Mouse (Mus musculus): Measurements from ENCODE around the gene Mapk7.

Mapk7 gene

DNA sequence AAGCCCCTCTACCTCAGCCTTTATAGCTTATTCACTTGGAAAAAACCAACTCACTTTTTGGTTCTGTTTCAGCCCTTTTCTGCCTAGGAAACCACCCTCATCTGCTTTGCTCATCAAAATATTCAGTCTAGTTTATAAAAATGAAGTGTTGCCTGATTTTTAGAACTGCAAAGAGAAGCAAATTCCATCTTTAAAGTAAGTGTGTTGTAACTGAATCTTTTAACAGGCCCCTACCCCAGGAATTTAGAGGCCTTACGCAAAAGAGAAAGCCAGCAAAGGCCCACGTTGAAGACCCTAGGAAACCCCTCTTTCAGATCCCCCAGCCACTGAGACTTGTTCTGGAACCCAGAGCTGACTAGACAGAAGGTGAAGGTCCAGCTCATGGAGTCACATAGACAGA lies 30.1 kb downstream of the Mapk7 start:
- no peak for DNase-seq (ENCODE audit: low read depth)

DNA sequence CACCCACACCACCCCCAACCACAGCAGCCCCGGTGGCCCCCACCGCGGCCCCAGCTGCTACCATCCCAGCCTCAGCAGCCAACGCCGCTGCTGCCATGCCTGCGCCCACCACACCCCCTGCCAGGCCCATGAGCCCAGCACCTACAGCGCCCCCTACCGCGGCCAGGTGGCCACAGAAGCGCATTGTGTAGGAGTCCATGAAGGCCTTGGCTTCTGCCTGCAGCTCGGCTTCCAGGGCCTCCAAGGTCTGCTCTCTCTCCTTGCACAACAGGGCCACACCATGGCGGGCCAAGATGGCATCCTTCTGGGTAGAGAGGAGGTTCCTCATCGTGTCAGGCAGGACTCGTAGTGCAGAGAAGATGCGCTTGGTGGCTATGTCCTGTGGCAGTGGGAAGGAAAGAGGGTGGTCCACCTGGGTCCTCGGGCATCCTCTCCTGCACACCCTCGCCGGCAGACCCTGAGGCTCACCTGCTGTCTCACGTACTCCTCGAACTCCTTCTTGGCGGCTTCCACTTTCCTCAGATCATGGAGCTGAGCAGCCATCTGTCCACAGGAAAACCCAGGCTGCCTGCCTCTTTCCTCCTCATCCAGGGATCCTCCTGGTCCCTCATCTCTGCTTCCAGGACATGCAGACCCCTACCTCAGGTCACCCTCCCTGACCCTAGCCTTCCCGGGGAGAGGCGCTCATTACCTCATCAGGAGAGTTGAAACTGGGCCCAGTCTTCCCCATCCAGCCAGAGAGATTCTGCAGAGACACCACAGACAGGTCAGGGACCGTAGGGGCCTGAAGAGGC lies 44.5 kb downstream of the Mapk7 start:
- DNase-seq (ENCODE audit: low read depth): peak; percentile 14

DNA sequence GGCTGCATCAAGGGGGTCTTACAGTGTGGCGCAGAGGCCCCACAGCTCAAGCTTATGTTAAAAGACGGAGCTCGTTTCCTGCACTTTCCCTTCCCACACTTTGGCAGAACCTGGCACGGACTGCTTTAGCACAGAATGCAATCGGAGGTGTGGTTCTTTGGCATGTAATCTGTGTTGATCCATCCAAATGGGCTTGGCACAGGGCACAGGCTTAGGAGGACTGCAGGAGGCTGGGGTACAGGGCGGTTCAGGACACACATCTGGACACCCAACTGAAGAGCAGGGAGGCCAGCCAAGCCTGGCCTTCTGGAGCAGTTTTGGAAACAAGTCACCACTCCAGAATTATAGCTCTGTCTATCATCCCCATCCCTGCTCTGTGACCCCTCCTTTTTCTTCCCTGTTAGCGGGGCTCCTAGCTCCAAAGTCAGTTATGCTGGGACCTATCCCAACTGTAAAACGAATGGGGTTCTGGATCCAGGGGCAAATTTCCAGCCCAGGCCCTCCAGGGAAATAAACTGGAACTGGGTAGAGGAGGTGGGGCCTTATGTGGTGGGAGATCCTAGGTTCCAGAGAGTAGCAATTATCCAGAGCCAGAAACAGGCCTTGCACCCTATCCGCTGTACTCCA lies 45.5 kb downstream of the Mapk7 start:
- DNase-seq (ENCODE audit: low read depth): no peak

DNA sequence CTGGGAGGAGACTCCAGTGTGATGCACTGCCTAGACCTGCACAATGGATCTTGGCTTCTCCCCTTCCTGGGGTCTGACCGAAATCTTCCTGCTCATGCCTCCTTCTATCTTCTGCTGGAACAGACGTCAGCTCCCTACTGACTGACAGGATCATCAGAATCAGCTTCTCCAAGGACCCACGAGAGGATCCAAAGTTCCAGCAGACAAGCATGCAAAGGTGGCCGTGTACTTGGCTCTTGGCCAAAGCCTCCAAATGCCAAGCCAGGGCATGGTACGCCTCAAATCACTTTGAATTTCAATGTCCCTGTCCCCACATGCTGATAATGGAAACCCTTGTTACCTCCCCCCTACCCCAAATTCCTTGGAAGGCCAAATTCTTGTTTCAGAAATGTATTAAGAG lies 46.2 kb downstream of the Mapk7 start:
- DNase-seq (ENCODE audit: low read depth): no peak

DNA sequence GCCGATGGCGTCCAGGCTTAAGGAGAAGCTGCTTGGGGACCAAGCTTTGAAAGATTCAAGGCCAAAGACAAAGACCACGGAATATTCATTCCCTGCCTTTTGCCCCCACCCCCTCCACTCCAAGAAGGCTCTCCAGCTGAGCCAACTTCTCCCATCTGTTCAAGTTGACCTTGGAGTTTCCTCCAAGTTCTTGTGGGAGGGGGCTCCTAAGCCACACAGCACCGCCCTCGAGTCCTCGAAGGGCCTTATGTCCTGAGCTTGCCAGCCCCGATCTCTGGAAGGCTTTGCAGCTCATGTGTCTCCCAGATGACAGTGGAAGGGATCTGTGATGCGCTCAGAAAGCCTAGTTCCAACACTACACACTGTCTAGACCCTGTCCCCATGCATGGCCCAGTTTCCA lies 46.9 kb downstream of the Mapk7 start:
- DNase-seq (ENCODE audit: low read depth): no peak

DNA sequence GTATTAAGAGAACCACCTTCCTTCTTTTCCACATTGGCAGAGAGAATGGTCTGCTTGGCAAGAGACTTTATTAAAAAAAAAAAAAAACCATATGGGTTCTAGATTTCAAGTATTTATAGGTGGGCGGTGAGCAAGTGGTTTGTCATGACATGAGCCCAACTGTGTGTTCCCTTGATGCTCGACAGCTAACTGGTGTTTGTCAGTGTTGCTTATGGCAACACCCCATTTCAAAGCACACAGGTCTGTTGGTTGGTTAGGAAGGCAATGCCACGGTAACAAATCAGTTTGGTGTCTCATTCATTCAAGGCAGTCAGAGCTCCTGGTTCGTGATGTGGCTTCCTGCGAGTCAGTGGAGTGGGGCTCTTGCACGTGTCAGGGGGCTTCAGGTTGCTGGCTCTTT lies 50.4 kb downstream of the Mapk7 start:
- no peak for DNase-seq (ENCODE audit: low read depth)

DNA sequence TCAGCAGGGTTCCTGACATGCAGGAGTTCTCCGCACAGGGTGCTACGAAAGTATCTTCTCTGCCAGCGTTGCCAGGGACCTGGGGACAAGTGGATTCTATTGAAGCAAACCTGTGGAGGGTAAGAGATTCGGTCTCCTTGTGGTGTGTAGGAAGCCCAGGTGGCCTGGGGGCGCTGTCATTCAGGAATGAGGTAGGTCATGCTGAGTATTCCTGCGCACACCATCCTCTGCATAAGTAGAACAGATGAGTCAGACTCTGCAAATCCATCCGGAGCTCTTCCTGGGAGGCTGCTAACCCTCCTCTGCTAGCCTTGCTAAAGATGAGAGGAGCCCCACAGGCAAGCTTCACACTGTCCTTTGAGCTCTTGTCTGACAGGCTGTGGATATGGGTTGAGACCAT lies 52.5 kb downstream of the Mapk7 start:
- no peak for DNase-seq (ENCODE audit: low read depth)

DNA sequence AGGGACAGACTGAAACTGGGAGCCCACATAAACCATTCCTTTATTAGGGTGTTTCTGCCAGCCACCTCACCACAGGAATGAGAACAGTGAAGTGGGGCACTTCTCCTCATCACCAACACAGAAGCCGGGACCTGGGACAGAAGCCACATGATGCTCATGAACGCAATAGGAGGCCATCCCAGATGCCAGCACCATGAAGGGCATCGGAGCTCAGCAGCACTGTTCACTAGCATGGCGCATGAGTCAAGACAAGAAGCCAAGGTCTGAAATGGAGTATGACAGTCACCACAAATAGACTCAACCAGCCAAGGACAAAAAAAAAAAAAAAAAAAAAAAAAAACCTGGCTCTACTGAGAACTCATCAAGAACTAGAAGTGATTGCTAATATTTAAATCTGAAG lies 53.8 kb downstream of the Mapk7 start:
- no peak for DNase-seq (ENCODE audit: low read depth)

DNA sequence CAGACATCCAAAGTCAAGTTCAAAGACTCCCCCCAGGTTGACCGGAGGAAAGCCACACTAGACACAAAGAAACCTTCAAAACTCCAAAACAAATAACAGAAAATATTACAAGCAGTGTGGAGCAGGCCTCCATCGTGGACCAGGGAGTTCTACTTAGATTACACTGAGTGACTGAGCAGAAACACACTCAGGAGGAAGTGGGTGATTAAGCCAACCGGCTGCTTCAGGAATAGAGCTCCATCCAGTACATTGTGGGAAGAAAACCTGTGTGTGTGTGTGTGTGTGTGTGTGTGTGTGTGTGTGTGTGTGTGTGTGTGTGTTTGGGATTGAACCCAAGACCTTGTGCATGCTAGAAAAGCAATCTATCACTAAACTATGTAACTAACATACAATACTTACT lies 55.0 kb downstream of the Mapk7 start:
- no peak for DNase-seq (ENCODE audit: low read depth)

Data from c-Kit-positive CD71-negative TER-119-negative erythroid progenitor cells, embryonic 14.5 days (primary cell).